Mouse (Mus musculus): Measurements from ENCODE around the gene Afmid.

Afmid gene

DNA sequence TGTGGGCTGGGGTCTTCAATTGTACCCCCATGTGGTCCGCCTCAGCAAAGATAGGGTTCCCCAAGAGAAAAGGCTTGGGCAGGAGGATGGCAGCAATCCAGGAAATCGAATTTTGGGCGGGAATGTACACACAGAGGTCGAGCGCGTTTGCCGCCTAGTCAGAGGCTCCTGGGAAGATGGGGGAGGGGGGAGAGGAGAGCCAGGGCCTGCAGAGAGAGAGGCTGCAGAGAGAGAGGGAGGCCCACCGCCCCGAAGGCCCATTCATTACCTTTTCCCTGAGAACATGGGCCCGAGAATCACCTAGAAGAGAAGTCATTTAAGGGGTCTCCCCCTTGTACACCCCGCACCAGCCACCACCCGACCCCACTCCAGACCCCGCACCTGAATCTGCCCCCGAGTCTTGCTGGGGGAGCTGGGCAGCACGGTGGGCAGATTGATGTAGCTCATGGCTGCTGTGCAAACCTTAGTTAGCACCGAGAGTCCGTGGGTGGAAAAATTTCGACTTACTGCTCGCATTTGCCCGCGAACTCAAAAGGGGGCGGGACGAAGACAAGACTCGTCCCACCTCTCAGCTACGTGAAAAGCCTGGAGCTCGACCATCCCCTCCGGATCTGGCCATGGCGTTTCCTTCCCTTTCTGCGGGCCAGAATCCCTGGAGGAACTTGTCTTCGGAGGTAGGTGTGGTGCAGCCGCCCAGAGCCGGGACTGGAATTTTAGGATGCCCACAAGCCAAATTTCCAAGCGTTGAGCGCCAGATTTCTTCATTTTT lies at the start of gene Afmid, which contains the start of gene Tk1:
Afmid (plus strand) TSS at position 592 of the 769 bp plus-strand sequence.
Tk1 (minus strand) TSS at position 760 of the 769 bp plus-strand sequence.
- under 1% methylated on average over 34 of the region's 34 CpGs for WGBS

GRCm38 (mm10) chr11:117776085-117776792 lies 49.5 kb upstream of the Afmid start:
- WGBS: 94% methylated on average over 14 of the region's 14 CpGs

DNA sequence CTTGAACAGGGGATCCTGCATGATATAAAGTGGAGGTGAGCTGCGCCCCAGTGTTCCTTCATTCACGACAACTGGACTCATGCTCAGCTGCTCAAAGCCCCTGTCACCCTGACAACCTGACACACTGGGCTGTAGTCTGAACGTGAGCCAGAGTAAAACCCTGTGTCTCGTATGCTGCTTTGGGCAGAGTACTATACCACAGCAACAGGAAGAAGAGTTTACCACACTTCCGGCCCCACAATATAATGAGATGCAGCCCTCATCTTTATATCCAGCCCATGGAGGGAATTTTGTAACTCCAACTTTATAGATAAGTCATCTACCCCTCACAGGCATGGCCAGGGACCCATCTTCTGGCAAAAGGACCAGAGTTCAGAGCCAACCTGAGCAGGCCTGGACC lies 48.6 kb upstream of the Afmid start:
- WGBS: 92% methylated on average over 5 of the region's 5 CpGs

GRCm38 (mm10) chr11:117778031-117778430 lies 47.7 kb upstream of the Afmid start:
- WGBS: 91% methylated on average over 11 of the region's 11 CpGs

DNA sequence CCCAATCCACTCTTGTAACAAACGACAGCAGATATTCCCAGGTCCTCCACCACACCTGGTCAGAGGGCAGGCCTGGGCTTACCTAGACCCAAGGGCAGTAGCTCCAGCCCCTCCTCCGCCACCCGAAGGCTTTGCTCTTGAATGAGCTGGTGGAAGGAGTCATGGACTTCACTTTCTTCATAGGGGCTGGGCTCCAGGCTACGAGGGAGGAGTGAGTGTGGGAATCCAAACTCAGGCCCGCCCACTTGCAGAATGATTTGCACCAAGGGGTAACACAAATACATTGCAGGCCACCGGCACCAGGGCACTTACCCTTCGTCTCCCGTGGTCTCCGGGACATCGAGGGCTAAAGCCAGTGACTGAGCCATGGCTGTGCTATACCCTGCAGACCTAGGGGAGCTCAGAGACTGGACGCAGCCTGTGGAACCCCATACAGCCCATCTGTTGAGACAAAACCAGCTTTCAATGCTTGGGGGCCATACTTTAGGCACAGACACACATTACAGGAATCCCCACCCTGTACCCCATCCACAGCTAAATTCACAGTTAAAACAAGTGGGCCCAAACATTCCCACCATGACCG lies 46.8 kb upstream of the Afmid start:
- 73% methylated on average over 12 of the region's 12 CpGs for WGBS

GRCm38 (mm10) chr11:117779434-117780198 lies 46.1 kb upstream of the Afmid start:
- WGBS: 24% methylated on average over 38 of the region's 38 CpGs

DNA sequence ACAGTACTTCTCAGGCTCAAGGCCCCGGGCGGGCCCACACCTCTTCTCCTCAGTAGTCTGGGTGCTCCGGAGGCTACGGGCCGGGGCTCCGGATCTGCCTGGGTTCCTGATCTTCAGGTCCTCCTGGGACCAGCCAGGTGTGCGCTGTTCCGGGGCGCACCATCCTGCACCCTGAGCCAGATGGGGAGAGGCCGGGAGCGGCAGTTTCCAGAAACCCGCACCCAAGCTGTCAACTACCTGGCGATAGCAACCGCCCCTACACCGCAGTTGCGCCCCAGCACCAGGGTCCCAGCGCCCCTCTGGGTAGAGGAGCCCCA lies 45.6 kb upstream of the Afmid start:
- WGBS: 5% methylated on average over 17 of the region's 17 CpGs

DNA sequence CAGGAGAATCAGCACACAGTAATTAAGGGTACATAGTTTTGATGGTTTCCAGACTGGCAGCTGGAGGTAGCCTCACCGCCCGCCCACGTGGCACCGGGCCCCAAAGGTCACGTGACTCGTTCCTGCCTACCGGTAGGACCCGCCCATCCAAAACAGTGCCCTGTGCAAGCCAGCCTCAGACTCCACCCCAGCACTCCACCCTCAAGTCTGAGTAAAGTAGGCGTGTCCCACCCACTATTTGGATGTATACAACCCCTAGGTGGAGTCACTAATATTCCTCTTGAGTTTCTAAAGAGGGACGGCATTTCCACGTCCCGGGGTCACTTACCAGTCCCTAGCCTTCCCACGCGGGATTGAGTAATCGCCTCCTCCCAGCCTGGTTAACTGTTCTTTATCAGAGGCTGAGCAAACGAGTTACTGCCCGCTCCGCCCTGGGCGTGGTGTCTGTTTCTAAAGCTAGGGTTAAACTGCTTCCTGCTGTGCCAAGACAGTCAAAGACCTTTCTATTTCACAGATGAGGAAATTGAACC lies 45.1 kb upstream of the Afmid start:
- 9% methylated on average over 19 of the region's 19 CpGs for WGBS

GRCm38 (mm10) chr11:117781199-117781821 lies 44.4 kb upstream of the Afmid start:
- WGBS: 35% methylated on average over 18 of the region's 18 CpGs

GRCm38 (mm10) chr11:117781993-117782704 lies 43.6 kb upstream of the Afmid start, which contains the start of the genes Tmc8 and Tmc6:
Gene Tmc8 (plus strand): TSS chr11:117782076.
Gene Tmc6 (minus strand): TSS chr11:117782198.
- 69% methylated on average over 24 of the region's 24 CpGs for WGBS

DNA sequence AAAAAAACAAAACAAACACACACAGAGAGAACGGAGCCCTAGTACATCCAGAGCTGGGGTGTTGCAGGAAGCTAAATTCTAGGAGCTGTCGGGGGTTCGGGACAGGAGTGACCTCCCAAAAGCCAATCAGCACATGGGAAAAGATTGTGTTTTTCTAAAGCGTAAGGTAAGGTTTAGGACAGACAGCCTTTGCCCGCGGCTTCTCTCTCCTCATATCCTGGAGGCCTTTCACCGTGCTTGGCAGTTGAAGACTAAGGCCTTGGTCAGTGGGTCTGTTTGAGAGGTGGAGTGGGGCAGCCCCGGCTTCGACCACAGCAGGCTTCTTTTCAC lies 43.1 kb upstream of the Afmid start:
- WGBS: 77% methylated on average over 9 of the region's 9 CpGs

- WGBS: 12% methylated on average over 30 of the region's 31 CpGs
Observed at GRCm38 (mm10) chr11:117783089-117783488, 42.6 kb upstream of the Afmid start.

DNA sequence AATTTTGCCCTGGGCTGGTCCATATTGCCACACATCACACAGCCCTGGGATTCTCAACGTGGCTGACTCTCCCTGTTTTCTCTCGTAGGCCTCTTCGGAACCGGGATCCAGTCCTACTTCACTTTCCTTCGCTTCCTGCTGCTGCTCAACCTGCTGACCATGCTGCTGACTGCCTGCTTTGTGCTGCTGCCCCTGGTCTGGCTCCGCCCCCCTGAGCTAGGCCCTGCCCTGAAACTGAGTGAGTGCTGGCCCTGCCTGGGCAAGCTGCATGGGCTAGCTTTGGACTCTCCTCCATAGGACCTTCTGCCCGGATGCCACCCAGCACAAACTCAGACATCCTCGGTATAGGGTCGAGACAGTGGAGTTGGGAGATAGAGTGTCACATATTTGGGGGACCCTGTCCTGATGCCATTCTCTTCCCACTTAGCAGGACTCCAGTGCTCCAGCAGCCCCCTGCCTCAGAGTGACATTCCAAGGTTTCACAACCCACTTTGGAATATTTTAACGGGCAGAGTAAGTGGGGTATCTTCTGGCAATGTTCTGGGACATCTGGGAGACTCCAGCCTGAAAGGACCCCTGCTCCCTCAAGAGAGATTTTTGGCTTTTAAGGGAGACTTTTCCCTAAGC lies 41.9 kb upstream of the Afmid start:
- 67% methylated on average over 10 of the region's 10 CpGs for WGBS

DNA sequence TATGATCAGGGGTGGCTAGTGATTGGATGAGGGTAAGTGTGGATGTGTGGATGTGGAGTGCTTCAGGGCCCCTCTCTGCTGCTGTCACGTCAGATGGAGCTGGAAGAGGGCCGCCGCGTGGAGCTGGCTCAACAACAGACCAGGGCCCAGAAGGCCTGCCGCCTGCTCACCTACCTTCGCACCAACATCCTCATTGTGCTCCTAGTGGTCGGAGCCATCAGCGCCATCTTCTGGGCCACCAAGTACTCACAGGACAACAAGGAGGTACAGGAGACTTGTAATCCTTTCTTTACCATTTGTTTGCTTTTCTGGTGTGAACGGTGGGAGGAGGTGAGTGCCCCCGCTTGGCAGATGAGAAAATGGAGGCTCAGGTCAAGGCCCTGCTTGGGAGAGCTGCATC lies 39.4 kb upstream of the Afmid start:
- WGBS: 25% methylated on average over 10 of the region's 10 CpGs

DNA sequence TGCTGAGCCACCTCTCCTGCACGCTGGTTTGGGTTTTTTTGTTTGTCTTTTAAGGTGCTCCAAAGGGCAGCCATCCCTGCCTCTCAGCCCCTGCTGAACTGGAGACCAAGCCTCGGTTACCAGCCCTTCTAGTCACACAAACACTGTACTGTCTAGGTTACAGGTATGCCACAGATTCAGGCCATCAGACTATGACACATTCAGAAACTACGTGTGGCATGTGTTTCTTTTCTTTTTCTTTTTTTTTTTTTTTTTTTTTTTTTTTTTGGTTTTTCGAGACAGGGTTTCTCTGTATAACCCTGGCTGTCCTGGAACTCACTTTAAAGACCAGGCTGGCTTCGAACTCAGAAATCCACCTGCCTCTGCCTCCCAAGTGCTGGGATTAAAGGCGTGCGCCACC lies 37.2 kb upstream of the Afmid start:
- WGBS: 92% methylated on average over 7 of the region's 7 CpGs

DNA sequence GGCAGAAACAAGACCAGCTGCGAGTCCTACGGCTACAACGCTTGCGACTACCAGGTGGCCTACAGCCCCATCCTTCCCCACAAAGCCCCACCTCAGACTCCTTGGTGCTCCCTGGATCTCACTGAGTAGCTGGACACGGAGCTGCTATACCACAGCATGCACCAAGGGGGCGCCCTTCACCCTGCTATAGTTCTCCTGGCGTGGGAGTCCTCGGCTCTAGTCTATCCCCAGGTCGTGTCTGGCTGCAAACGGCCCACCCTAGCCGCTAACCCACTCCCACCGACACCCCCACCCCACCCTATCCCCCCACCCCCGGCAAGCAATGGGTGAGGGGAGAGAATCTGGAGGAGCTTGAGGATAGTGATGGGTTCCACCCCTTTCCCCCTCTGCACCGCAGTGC lies 35.4 kb upstream of the Afmid start:
- WGBS: 15% methylated on average over 14 of the region's 14 CpGs

- WGBS: 61% methylated on average over 23 of the region's 23 CpGs
Observed at GRCm38 (mm10) chr11:117790703-117791440, 34.9 kb upstream of the Afmid start.

GRCm38 (mm10) chr11:117791441-117791761 lies 34.3 kb upstream of the Afmid start:
- WGBS: 90% methylated on average over 9 of the region's 9 CpGs

- WGBS: 36% methylated on average over 22 of the region's 22 CpGs
Observed at GRCm38 (mm10) chr11:117792281-117792888, 33.3 kb upstream of the Afmid start.

Data from cerebral cortex, adult 2 months (tissue).